Mouse (Mus musculus) common myeloid progenitor, adult 5-6 weeks (primary cell): ENCODE measurements at regions not wholly inside any gene's neighbourhood (a gene's known extent, or its start where the extent isn't known, plus 50 kb on each side); places are given as distances from the start of the nearest gene placed in this dataset.
A peak's percentile ranks its signal among the peaks of the same experiment; 100 is the strongest.

Source experiments
- ATAC-seq: replicated peaks from 2 replicates; pipeline ENCODE4 v1.8.0; 2016; ENCODE audit warnings: low read depth, mild to moderate bottlenecking, moderate TSS enrichment, inconsistent platforms; ENCODE audit not compliant: poor library complexity, severe bottlenecking

DNA sequence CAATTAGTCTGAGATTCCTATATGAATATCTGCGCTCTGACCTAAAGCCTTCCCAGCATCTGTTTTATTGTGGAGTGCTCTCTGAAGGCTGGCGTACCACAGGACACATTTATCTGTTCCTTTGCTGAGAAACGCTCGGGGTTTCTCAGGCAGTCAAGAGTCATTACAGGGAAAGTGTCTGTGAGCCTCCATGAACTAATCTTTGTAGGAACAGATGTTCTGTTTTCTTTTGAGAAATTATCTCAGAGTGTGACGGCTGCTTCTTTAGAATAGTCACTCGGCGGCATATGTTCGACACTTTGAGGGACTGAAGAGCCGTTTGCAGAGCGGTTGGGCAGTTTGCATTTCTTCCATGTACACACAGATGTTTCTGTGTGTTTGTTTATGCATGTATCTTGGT is 255.6 kb downstream of the Ankrd50 start:
- no peak for ATAC-seq

DNA sequence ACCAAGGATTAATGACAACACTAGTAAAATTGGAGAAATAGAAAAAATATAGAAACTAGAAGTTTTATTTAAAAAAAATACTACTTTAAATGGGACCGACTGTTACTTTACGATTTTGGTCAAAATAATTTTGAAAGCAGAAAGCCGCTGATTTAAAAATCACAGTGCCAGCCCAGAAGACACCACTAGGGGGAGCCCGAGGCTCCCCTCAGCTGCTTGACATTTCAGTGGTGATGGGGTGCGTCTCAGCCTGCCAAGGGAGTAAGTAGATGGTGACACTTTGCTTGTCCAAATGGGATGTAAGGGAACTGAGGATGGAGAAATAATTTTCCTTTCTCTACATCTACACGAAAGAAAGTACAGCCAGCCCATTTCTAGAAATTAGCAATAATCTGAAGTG is 257.0 kb downstream of the Ankrd50 start:
- ATAC-seq = peak; percentile 80

- no peak for ATAC-seq
Measured at GRCm38 (mm10) chr3:38227121-38227520, 257.5 kb downstream of the Ankrd50 start.

DNA sequence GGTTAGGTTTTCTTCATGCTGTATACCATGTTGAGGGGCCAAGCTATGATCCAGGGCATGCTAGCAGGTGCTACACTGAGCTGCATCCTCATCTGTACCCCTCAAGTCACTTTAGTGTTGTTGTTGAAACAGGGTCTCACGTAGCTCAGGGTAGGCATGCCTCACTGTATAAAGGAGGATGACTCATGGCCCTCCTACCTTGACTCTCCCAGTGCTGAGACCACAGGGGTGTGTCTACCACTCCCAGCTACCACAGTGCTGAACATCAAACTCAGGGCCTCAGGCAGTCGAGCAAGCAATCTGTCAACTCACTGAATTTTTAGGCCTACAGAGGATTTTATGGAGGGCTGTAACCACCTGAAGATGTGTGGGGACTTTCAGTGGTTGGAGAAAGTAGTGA is 258.5 kb downstream of the Ankrd50 start:
- ATAC-seq = no peak

DNA sequence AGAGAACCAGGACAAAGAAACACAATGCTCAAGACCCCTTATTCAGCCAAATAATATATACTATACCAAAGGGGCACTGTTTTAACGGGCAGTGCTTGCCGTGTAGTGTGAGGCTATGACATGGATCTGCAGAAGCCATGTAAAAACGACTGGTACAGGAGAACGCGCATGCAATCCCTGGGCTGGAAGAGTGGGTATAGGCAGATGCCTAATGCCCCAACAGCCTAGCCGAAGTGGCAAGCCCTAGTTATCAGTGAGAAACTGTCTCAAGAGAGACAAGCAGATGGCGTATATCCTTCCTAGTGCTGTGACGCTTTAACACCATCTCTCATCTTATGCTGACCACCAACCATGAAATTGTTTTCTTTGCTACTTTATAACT is 262.8 kb downstream of the Ankrd50 start:
- no peak for ATAC-seq

GRCm38 (mm10) chr3:38220934-38221833 is 263.5 kb downstream of the Ankrd50 start:
- ATAC-seq = peak; percentile 56; the same call in 1 of the 2 replicates

- no peak; the same call in 1 of the 2 replicates for ATAC-seq
Measured at GRCm38 (mm10) chr3:38209081-38209480, 275.6 kb downstream of the Ankrd50 start.

DNA sequence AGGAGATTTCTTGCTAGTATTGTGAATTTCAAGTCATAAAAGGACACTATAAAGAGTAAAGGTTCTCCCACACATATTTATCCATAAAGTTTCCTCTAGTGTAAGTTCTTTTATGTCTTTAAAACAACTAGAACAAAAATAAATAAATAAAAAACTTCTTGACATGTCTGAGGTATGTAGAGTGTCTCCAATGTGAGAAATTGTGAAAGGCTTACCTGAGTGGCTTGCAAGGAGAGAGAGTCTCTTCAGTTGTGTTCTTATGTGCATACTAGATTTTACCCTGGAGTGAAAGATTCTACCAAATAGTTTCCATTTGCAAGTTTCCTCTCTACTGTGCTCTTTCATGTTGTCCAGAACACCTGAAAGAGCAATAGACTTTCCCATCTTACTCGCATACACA is 276.8 kb downstream of the Ankrd50 start:
- no peak for ATAC-seq

DNA sequence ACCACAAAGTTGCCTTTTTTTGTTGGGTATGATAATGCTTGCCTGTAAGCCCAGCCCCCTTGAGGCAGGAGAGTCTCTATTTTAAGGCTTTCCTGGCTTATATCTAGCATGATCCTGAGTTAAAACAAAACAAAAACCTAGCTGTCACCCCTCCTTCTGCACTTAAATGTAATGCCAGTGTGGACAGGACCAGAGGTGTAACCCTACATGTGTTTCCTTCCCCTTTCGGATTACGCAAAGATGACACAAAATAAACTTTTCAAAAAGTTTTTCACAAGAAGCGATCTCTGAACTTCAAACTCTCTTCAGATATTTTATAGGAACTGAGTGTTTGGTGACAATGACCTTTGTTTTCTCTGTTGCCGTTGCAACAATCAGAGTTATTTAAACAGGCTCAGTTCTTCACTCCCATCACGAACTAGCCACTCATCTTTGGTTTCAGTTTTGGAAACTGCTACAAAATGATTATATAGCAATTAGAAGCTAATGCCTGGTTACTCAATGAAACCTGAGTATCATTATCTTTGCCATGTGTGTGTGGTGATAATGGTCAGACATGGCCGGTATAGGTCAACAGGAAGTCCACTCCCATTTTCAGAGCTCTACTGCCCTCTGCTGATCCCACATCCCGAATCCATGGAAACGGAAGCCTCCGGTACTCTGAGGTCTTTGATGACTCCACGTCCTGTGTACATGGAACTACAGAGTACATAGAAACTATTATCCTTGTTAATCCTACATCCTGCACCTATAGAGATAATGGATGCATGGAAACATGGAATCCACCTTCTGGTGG is 282.6 kb downstream of the Ankrd50 start:
- peak; percentile 90 for ATAC-seq

DNA sequence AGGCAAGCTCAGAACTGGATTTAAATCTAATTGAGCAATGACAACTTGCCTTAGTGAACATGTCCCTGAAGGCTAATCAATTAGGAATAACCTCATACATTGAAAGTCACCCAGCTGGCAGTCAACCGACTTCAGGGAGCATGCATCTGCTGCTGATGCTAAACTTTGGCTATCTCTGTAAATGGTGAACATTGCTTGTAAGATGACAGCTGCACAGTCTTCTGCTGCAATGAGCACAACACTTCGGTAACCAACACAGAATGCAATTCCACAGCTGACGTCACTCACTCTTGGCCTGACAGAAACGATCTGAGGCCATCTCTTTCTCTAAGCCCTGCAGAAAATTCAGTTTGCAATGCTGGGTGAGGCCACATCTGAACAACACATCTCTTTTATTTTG is 290.6 kb downstream of the Ankrd50 start:
- ATAC-seq = no peak

GRCm38 (mm10) chr3:38187406-38187896 is 297.2 kb downstream of the Ankrd50 start:
- ATAC-seq = 0 out of 2 replicates have a peak, but pooled peaks have one; percentile 45

DNA sequence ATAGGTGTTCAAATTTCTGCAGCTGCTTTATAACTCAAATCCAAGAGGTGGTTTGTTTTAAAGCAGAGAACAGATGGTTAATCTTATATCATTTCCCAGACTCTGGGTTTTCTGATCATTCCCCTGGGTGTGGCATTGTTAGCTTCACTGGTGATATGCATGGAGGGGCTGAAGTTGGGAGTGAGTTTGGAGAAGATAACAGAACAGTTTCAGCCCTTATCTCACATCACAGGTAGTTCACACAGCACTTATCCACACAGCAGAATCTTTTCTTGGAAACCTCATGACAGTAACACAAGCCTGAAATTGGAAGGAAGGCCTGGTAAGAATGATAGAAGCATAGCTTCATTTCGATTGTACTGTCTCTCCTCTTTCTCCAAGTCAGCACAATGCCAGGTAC is 298.1 kb downstream of the Ankrd50 start:
- ATAC-seq = no peak

- peak; percentile 67 for ATAC-seq
Measured at GRCm38 (mm10) chr3:38178295-38178694, 306.3 kb downstream of the Ankrd50 start.

DNA sequence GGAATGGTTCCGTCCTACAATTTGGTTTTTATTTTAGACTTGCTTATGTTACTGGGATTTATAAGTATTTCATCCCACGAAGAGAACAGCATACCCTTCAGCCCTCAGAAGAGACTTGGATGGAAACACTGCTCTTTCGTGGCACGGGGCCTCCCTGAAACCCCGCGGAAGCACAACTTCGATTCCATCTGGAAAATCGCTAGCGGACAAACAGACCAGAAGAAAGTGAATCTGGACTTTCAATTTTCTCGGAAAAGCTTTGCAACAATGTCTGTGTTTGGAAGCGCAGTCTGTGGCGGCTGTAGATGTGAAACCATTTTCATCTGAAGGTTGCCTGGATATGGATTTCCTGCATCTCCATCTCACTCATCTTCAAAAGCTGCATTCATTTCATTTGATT is 308.7 kb downstream of the Ankrd50 start:
- ATAC-seq = no peak

DNA sequence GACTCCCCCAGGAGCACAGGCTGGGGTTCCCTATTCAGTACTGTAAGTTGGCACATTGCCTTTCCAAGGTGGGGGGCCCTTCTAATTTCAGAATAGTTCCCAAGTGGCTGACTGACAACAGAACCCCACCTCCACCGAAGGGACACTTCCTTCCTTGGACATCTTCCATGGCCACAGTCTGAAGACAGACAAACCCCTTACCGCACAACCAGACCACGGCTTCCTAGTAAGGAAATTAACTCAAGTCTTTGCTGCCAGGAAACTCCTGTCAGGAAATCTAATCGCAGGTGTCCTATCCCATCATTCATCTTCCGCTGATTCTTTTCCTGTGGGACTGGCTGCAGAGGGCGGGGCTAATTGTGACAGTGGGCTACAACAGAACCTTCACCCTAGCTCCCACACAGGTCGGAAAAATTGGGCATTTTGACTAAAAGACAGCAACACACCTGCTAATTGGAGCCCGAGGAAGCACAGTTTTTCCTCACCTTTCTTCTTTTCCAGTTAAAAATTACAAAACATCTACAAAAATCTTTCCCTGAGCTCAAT is 309.8 kb downstream of the Ankrd50 start:
- ATAC-seq = peak; percentile 79

- no peak for ATAC-seq
Measured at GRCm38 (mm10) chr3:38152408-38152807, 332.2 kb downstream of the Ankrd50 start.

- no peak for ATAC-seq
Measured at GRCm38 (mm10) chr3:38151821-38152220, 332.8 kb downstream of the Ankrd50 start.

DNA sequence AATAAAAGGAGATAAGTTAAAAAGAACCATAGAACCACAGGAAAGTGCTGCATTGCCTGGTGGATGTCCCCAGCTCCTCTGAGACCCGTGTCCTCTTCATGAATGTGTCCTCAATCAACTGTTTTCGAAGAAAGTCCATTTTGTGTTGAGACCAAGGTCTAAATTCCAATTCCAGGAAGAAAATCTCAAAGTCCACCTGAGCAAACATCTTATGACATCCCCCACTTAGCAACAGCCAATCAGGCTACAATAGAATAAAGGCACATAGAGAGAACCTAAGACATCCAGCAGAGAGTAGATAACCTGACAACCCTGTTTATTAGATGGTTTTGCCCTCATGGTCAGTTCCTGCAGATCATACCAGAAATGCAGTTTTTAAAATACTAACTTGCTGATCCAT is 338.0 kb downstream of the Ankrd50 start:
- ATAC-seq = no peak

DNA sequence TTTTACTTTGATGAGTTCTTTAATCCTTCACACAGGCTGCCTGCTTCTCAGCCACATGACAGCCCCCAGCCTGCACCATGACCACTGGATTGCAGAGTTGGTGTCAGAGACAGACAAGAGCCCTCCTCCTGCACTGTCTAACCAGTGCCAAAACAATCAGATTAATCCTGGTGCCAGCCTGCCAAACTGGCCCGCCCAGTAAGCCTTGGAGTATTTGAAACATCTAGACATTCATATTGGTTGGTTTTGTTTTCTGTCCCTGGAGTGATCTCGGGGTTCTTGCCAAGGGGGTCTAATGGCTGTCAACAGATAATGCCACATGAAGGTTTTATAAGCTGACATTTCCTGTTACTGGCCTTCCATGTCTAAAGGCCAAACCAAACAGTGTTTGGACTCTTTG is 339.2 kb downstream of the Ankrd50 start:
- ATAC-seq = no peak; the same call in 1 of the 2 replicates

DNA sequence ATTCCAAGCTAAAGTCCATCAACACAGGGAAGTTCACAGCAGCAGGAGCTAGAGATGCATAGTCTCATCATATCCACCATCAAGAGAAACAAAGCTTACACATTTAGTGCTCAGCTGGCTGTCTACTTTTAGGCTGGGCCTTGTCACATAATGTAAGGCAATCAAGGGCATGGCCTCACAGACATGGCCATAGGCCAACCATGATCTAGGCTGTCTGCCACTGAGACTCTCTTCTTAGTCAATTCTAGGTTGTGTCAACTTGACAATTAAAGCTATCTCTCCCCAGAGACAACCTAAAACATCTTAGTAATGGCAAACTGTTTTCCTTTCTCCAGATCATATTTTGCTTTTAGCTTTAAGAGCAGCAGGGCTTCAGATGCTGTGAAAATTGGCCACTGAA is 340.0 kb downstream of the Ankrd50 start:
- no peak for ATAC-seq
